Mouse (Mus musculus): Measurements from ENCODE around the gene Csnk1g2. TPM values are rescaled to one million over a fixed set of nuclear protein-coding genes. Genes with fewer than 3 reads are reported as not detected.

Csnk1g2 gene
- polyA plus RNA-seq, 1 experiment from 2014 or later, result 15.1 TPM

DNA sequence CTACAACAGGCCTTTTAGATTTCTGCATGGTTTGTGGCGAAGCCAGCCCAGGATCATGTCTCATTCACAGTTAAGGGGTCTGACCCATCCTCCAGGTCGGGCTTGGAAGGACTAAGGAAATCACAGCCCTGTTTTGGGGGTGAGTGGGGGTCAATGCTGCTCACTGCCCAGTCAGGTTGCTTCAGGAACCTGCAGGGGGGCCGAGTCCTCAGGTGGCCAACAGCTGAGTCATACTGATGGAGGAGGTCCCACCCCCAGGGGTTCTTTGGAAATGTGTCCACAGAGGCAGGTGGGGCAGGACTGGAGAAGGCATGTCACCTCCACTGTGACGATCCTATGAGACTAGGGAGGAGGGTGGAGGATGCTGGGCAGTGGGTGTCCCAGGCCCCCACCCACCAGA lies 42.8 kb downstream of the Csnk1g2 start:
- no peak overlapping the region; the same call in 1 of the 2 replicates for H3K4me2 ChIP-seq (ENCODE audit: low read depth, low read length)
- 0 out of 2 replicates have a peak overlapping the region, but pooled peaks have one; percentile 36 for H3K27ac ChIP-seq (ENCODE audit: low read length)
- H3K27me3 ChIP-seq (replicated peaks; ENCODE audit: control insufficient read depth, insufficient read depth, low read length), result no peaks in the 10 kb centered on the region
- no peak overlapping the region for H3K4me3 ChIP-seq (ENCODE audit: low read length)
- H3K36me3 ChIP-seq (ENCODE audit: control insufficient read depth, insufficient read depth, low read length), result peaks cover 34% of the 10 kb centered on the region
- H3K4me1 ChIP-seq (ENCODE audit: control insufficient read depth, insufficient read depth, low read length), result peaks cover 28% of the 10 kb centered on the region
- WGBS, result 67% methylated on average over 4 of the region's 4 CpGs
- no peaks in the 10 kb centered on the region for H3K9me3 ChIP-seq (ENCODE audit: control insufficient read depth, low read length)
- no peak for ATAC-seq
- H3K9ac ChIP-seq (ENCODE audit: low read depth, low read length), result no peak overlapping the region

- Histone ChIP-seq H3K36me3 (ENCODE audit: control insufficient read depth, insufficient read depth, low read length) (peaks cover 41% of the 10 kb centered on the region), H3K9me3 (ENCODE audit: control insufficient read depth, low read length) (no peaks in the 10 kb centered on the region), H3K27me3 (replicated peaks; ENCODE audit: control insufficient read depth, insufficient read depth, low read length) (no peaks in the 10 kb centered on the region), H3K27ac (ENCODE audit: low read length) (no peak overlapping the region), H3K4me2 (ENCODE audit: low read depth, low read length) (no peak overlapping the region), H3K9ac (ENCODE audit: low read depth, low read length) (0 out of 2 replicates have a peak overlapping the region, but pooled peaks have one; percentile 16), H3K4me3 (ENCODE audit: low read length) (no peak overlapping the region), H3K4me1 (ENCODE audit: control insufficient read depth, insufficient read depth, low read length) (peaks cover 28% of the 10 kb centered on the region)
- WGBS, result 79% methylated on average over 10 of the region's 10 CpGs
- ATAC-seq, result no peak
These were observed 43.5 kb downstream of the Csnk1g2 start for GRCm38 (mm10) chr10:80665981-80666733.

DNA sequence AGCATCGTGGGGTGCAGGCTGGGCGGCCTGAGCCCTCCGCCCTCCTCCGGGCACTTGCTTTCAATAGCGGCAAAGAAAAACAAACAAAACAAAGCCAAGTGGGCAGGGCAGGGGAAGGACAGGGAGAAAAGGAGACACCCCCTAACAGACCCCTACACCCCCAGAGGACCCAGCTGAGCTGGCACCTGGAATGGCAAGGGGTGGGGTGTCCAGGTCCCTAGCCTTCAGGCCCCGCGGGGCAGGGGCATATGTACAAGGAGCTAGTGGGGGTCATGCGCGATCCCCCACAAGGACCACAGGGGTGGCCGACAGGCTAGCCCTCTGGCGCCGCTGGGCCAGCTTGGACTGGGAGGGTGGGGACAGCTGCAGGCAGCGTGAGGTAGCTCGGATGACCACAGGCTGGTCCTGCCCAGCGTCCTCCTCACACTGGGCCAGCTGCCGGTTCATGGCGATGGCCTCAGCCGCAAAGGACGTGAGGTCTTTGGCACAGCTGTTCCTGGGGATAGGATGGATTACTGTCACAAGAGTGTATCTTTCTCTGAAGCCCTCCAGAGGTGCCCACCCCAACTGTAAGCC lies 44.3 kb downstream of the Csnk1g2 start:
- 82% methylated on average over 19 of the region's 19 CpGs for WGBS
- no peak overlapping the region for H3K9ac ChIP-seq (ENCODE audit: low read depth, low read length)
- no peak overlapping the region for H3K27ac ChIP-seq (ENCODE audit: low read length)
- ATAC-seq, result no peak
- H3K27me3 ChIP-seq (replicated peaks; ENCODE audit: control insufficient read depth, insufficient read depth, low read length), result no peaks in the 10 kb centered on the region
- H3K9me3 ChIP-seq (ENCODE audit: control insufficient read depth, low read length), result no peaks in the 10 kb centered on the region
- peaks cover 45% of the 10 kb centered on the region for H3K36me3 ChIP-seq (ENCODE audit: control insufficient read depth, insufficient read depth, low read length)
- peaks cover 29% of the 10 kb centered on the region for H3K4me1 ChIP-seq (ENCODE audit: control insufficient read depth, insufficient read depth, low read length)
- H3K4me2 ChIP-seq (ENCODE audit: low read depth, low read length), result no peak overlapping the region
- H3K4me3 ChIP-seq (ENCODE audit: low read length), result no peak overlapping the region

GRCm38 (mm10) chr10:80668614-80669013 lies 46.0 kb downstream of the Csnk1g2 start:
- no peaks in the 10 kb centered on the region for H3K27me3 ChIP-seq (replicated peaks; ENCODE audit: control insufficient read depth, insufficient read depth, low read length)
- H3K9ac ChIP-seq (ENCODE audit: low read depth, low read length), result no peak overlapping the region
- peaks cover 45% of the 10 kb centered on the region for H3K4me1 ChIP-seq (ENCODE audit: control insufficient read depth, insufficient read depth, low read length)
- no peak overlapping the region for H3K27ac ChIP-seq (ENCODE audit: low read length)
- H3K36me3 ChIP-seq (ENCODE audit: control insufficient read depth, insufficient read depth, low read length), result peaks cover 46% of the 10 kb centered on the region
- ATAC-seq, result no peak
- 78% methylated on average over 11 of the region's 11 CpGs for WGBS
- no peak overlapping the region for H3K4me3 ChIP-seq (ENCODE audit: low read length)
- no peaks in the 10 kb centered on the region for H3K9me3 ChIP-seq (ENCODE audit: control insufficient read depth, low read length)
- no peak overlapping the region for H3K4me2 ChIP-seq (ENCODE audit: low read depth, low read length)

GRCm38 (mm10) chr10:80669018-80669417 lies 46.4 kb downstream of the Csnk1g2 start:
- H3K9me3 ChIP-seq (ENCODE audit: control insufficient read depth, low read length), result no peaks in the 10 kb centered on the region
- H3K27ac ChIP-seq (ENCODE audit: low read length), result no peak overlapping the region
- no peaks in the 10 kb centered on the region for H3K27me3 ChIP-seq (replicated peaks; ENCODE audit: control insufficient read depth, insufficient read depth, low read length)
- no peak overlapping the region for H3K9ac ChIP-seq (ENCODE audit: low read depth, low read length)
- H3K4me1 ChIP-seq (ENCODE audit: control insufficient read depth, insufficient read depth, low read length), result peaks cover 45% of the 10 kb centered on the region
- ATAC-seq, result no peak
- no peak overlapping the region for H3K4me3 ChIP-seq (ENCODE audit: low read length)
- WGBS, result 86% methylated on average over 12 of the region's 12 CpGs
- H3K36me3 ChIP-seq (ENCODE audit: control insufficient read depth, insufficient read depth, low read length), result peaks cover 46% of the 10 kb centered on the region
- no peak overlapping the region for H3K4me2 ChIP-seq (ENCODE audit: low read depth, low read length)

GRCm38 (mm10) chr10:80669737-80670485 lies 47.3 kb downstream of the Csnk1g2 start:
- no peak overlapping the region for H3K4me3 ChIP-seq (ENCODE audit: low read length)
- peaks cover 46% of the 10 kb centered on the region for H3K36me3 ChIP-seq (ENCODE audit: control insufficient read depth, insufficient read depth, low read length)
- peak overlapping the region; percentile 24; the same call in 1 of the 2 replicates for H3K9ac ChIP-seq (ENCODE audit: low read depth, low read length)
- WGBS, result 94% methylated on average over 7 of the region's 7 CpGs
- H3K4me2 ChIP-seq (ENCODE audit: low read depth, low read length), result no peak overlapping the region
- H3K27me3 ChIP-seq (replicated peaks; ENCODE audit: control insufficient read depth, insufficient read depth, low read length), result no peaks in the 10 kb centered on the region
- H3K27ac ChIP-seq (ENCODE audit: low read length), result no peak overlapping the region
- H3K9me3 ChIP-seq (ENCODE audit: control insufficient read depth, low read length), result no peaks in the 10 kb centered on the region
- no peak for ATAC-seq
- peaks cover 46% of the 10 kb centered on the region for H3K4me1 ChIP-seq (ENCODE audit: control insufficient read depth, insufficient read depth, low read length)

DNA sequence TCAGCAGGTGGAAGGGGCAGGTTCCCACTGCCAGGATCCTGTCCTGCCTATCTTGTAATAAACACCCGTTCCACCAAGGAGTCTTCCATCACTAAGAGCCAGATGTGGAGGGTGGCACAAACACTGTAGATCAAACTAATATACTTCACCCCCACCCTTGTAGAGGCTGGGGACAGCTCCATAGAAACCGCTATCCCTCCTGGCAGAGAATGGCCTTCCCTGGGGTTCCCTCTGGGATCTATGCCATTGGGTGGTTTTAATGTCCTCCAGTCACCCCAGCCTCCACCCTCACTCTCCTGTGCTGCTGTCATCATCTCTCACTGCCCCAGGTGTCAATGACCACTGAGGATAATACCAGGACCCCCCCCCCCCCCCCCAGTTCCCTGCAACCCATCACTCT lies 47.9 kb downstream of the Csnk1g2 start:
- Histone ChIP-seq H3K9me3 (ENCODE audit: control insufficient read depth, low read length) (no peaks in the 10 kb centered on the region), H3K27me3 (replicated peaks; ENCODE audit: control insufficient read depth, insufficient read depth, low read length) (no peaks in the 10 kb centered on the region), H3K36me3 (ENCODE audit: control insufficient read depth, insufficient read depth, low read length) (peaks cover 46% of the 10 kb centered on the region), H3K4me1 (ENCODE audit: control insufficient read depth, insufficient read depth, low read length) (peaks cover 41% of the 10 kb centered on the region), H3K4me3 (ENCODE audit: low read length) (no peak overlapping the region), H3K27ac (ENCODE audit: low read length) (no peak overlapping the region), H3K9ac (ENCODE audit: low read depth, low read length) (peak overlapping the region; percentile 24; the same call in 1 of the 2 replicates), H3K4me2 (ENCODE audit: low read depth, low read length) (no peak overlapping the region)
- WGBS, result 89% methylated on average over 2 of the region's 2 CpGs
- ATAC-seq, result no peak

DNA sequence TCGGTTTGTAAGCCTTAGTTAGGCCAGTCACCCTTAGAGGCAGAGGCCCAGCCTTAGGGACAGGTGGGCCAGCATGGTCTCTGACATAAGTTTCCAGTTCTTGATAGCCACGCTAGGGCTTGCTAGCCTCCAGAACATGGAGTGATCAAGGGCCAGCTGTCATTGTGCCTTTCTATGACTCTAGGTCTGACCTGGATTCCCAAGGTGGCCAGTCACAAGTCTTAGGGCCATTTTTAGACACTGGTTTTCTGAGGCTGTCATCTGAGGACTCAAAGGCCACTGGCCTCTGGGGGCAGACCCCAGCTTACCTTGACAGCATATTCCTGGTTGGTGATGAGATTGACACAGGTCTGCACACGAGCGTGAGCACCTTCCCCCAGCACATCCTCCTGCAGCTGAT lies 48.6 kb downstream of the Csnk1g2 start:
- WGBS, result 90% methylated on average over 4 of the region's 4 CpGs
- Histone ChIP-seq H3K4me3 (ENCODE audit: low read length) (no peak overlapping the region), H3K9ac (ENCODE audit: low read depth, low read length) (no peak overlapping the region), H3K36me3 (ENCODE audit: control insufficient read depth, insufficient read depth, low read length) (peaks cover 46% of the 10 kb centered on the region), H3K27me3 (replicated peaks; ENCODE audit: control insufficient read depth, insufficient read depth, low read length) (no peaks in the 10 kb centered on the region), H3K4me2 (ENCODE audit: low read depth, low read length) (no peak overlapping the region), H3K4me1 (ENCODE audit: control insufficient read depth, insufficient read depth, low read length) (peaks cover 35% of the 10 kb centered on the region), H3K27ac (ENCODE audit: low read length) (no peak overlapping the region), H3K9me3 (ENCODE audit: control insufficient read depth, low read length) (no peaks in the 10 kb centered on the region)
- no peak for ATAC-seq

- peaks cover 37% of the 10 kb centered on the region for H3K4me1 ChIP-seq (ENCODE audit: control insufficient read depth, insufficient read depth, low read length)
- 84% methylated on average over 11 of the region's 11 CpGs for WGBS
- peaks cover 42% of the 10 kb centered on the region for H3K36me3 ChIP-seq (ENCODE audit: control insufficient read depth, insufficient read depth, low read length)
- no peak overlapping the region for H3K4me3 ChIP-seq (ENCODE audit: low read length)
- H3K9ac ChIP-seq (ENCODE audit: low read depth, low read length), result no peak overlapping the region
- no peaks in the 10 kb centered on the region for H3K9me3 ChIP-seq (ENCODE audit: control insufficient read depth, low read length)
- H3K27ac ChIP-seq (ENCODE audit: low read length), result no peak overlapping the region
- no peaks in the 10 kb centered on the region for H3K27me3 ChIP-seq (replicated peaks; ENCODE audit: control insufficient read depth, insufficient read depth, low read length)
- ATAC-seq, result no peak
- H3K4me2 ChIP-seq (ENCODE audit: low read depth, low read length), result no peak overlapping the region
These were observed 49.5 kb downstream of the Csnk1g2 start for GRCm38 (mm10) chr10:80671936-80672690.
